Mouse (Mus musculus): ENCODE data around the gene Zic3. TPM values are rescaled to one million over a fixed set of nuclear protein-coding genes. Genes with fewer than 3 reads are reported as not detected.

The Zic3 gene
- not detected for total RNA-seq (2023)

DNA sequence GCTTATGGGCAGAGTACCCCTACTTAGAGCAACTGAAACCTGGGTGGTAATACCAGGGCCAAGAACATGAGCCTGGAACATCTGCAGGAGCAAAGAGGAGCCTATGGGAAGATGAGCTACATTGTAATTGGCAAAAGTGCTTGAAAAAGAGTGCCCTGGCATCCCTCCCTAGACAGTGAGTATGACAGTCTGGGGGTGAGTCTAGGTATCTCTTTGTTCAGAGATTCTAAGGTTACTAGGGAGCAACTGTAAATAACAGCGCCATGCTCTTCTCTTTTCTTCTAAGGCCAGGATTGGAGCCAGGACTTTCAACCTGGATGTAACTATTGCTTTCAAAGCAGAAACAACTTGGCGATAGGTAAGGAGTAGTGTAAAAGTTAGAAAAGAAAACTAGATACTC is at the start of gene Zic3:
Gene Zic3, plus strand, starts transcription at position 301 of the 400 bp plus-strand sequence.

